Mouse (Mus musculus) forebrain, embryonic 11.5 days (tissue): ENCODE results near the gene Chka. TPM values are rescaled to one million over a fixed set of nuclear protein-coding genes. Genes with fewer than 3 reads are reported as not detected.

Experiments used
- ATAC-seq: fragments of 200-750 bp; cut with Nextera tagmentation; replicated peaks from 2 replicates; pipeline ENCODE4 v1.8.0; 2017; ENCODE audit warnings: moderate TSS enrichment; ENCODE audit not compliant: low FRiP score
- DNase-seq: peaks from one replicate; pipeline ENCODE4 v3.0.0-alpha.2; 2017; ENCODE audit warnings: low spot score
- H3K27ac ChIP-seq: fragments of 300-500 bp; sonication (generic); 2 replicates; pipeline ENCODE4 v1.5.1; 2014; ENCODE audit warnings: low read depth, low read length
- H3K27me3 ChIP-seq: fragments of 300-500 bp; sonication (generic); 2 replicates; pipeline ENCODE4 v1.6.1; 2014; ENCODE audit warnings: mild to moderate bottlenecking, low read length, mixed read lengths; ENCODE audit not compliant: control insufficient read depth, insufficient read depth
- H3K36me3 ChIP-seq: fragments of 300-500 bp; sonication (generic); 2 replicates; pipeline ENCODE4 v1.6.1; 2014; ENCODE audit warnings: mild to moderate bottlenecking, low read length, moderate library complexity, mixed read lengths; ENCODE audit not compliant: control insufficient read depth, insufficient read depth
- H3K4me1 ChIP-seq: fragments of 300-500 bp; sonication (generic); replicated peaks from 2 replicates; pipeline ENCODE4 v1.6.1; 2014; ENCODE audit warnings: low read length, mixed read lengths; ENCODE audit not compliant: control insufficient read depth, insufficient read depth
- H3K4me2 ChIP-seq: fragments of 300-500 bp; sonication (generic); 2 replicates; pipeline ENCODE4 v1.6.1; 2014; ENCODE audit warnings: low read depth, mild to moderate bottlenecking, low read length, moderate library complexity, mixed read lengths; ENCODE audit not compliant: severe bottlenecking
- H3K4me3 ChIP-seq: fragments of 300-500 bp; sonication (generic); 2 replicates; pipeline ENCODE4 v1.5.1; 2014; ENCODE audit warnings: low read depth, low read length
- H3K9ac ChIP-seq: fragments of 300-500 bp; sonication (generic); 2 replicates; pipeline ENCODE4 v1.6.1; 2014; ENCODE audit warnings: low read length
- H3K9me3 ChIP-seq: fragments of 300-500 bp; sonication (generic); 2 replicates; pipeline ENCODE4 v1.6.1; 2016; ENCODE audit warnings: low read length, mixed read lengths; ENCODE audit not compliant: control insufficient read depth
- WGBS: fragments of 180-500 bp; shearing (Covaris S2); extraction: QIAGEN DNeasy Blood & Tissue Kit; methylation state at CpG from one replicate; pipeline ENCODE4 v1.1.7; 2014; 5-methylcytosine and 5-hydroxymethylcytosine counted together
- polyA plus RNA-seq: library from polyadenylated mRNA; unstranded; fragments of >200 nt; fragmentation: Nextera tagmentation; extraction: Ambion mirVana; gene quantifications from 2 replicates; pipeline ENCODE4 v1.2.1, GENCODE M21; 2014

The Chka gene
- polyA plus RNA-seq, 1 experiment from 2014 or later, result 70.0 TPM

GRCm38 (mm10) chr19:3842359-3843148 lies 9.0 kb upstream of the Chka start:
- DNase-seq (no peak), ATAC-seq (no peak)
- no peaks in the 10 kb centered on the region for H3K36me3 ChIP-seq
- no peak overlapping the region for H3K27ac ChIP-seq
- no peaks in the 10 kb centered on the region for H3K27me3 ChIP-seq
- H3K9ac ChIP-seq, result no peak overlapping the region
- no peak overlapping the region for H3K4me3 ChIP-seq
- H3K4me1 ChIP-seq, result no peaks in the 10 kb centered on the region
- no peak overlapping the region for H3K4me2 ChIP-seq
- WGBS, result 52% methylated on average over 12 of the region's 12 CpGs
- H3K9me3 ChIP-seq, result no peaks in the 10 kb centered on the region

DNA sequence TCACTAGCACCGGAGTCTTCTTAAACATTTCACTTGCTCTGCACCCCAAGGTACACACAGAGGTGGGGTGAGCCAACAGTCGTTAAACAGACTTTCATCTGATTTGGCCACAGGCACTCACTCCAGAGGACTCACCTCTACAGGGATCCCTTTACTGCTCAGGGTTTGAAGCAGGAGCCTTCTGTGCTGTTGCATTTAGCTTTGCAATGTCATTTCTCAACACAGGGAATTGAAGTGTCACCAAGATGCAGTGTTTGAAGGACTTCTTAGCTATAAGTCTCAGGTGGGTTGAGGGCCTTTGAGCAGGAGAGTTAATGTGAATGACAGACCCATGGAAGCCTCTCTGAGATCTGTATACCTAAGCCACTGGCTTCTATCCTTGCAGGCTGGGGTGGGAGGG lies 7.9 kb upstream of the Chka start:
- H3K27ac ChIP-seq, result no peak overlapping the region
- H3K9ac ChIP-seq, result no peak overlapping the region
- H3K36me3 ChIP-seq, result no peaks in the 10 kb centered on the region
- no peaks in the 10 kb centered on the region for H3K27me3 ChIP-seq
- no peak overlapping the region for H3K4me2 ChIP-seq
- no peak overlapping the region for H3K4me3 ChIP-seq
- no peaks in the 10 kb centered on the region for H3K4me1 ChIP-seq
- DNase-seq (no peak), ATAC-seq (no peak)
- no peaks in the 10 kb centered on the region for H3K9me3 ChIP-seq
- WGBS, result 84% methylated on average over 2 of the region's 2 CpGs

GRCm38 (mm10) chr19:3844836-3845235 lies 6.7 kb upstream of the Chka start:
- no peaks in the 10 kb centered on the region for H3K36me3 ChIP-seq
- WGBS, result 100% methylated on average over 1 of the region's 1 CpGs
- H3K4me1 ChIP-seq, result no peaks in the 10 kb centered on the region
- ATAC-seq, result no peak
- H3K27ac ChIP-seq, result no peak overlapping the region
- no peaks in the 10 kb centered on the region for H3K9me3 ChIP-seq
- no peak overlapping the region for H3K4me3 ChIP-seq
- no peak overlapping the region for H3K4me2 ChIP-seq
- no peaks in the 10 kb centered on the region for H3K27me3 ChIP-seq
- no peak for DNase-seq
- no peak overlapping the region for H3K9ac ChIP-seq

GRCm38 (mm10) chr19:3845339-3845738 lies 6.2 kb upstream of the Chka start:
- Histone ChIP-seq H3K4me2 (no peak overlapping the region), H3K9ac (no peak overlapping the region), H3K27ac (no peak overlapping the region), H3K9me3 (no peaks in the 10 kb centered on the region), H3K4me3 (no peak overlapping the region), H3K4me1 (no peaks in the 10 kb centered on the region), H3K36me3 (no peaks in the 10 kb centered on the region), H3K27me3 (no peaks in the 10 kb centered on the region)
- 93% methylated on average over 11 of the region's 11 CpGs for whole genome bisulfite sequencing
- DNase-seq (no peak), ATAC-seq (no peak)

DNA sequence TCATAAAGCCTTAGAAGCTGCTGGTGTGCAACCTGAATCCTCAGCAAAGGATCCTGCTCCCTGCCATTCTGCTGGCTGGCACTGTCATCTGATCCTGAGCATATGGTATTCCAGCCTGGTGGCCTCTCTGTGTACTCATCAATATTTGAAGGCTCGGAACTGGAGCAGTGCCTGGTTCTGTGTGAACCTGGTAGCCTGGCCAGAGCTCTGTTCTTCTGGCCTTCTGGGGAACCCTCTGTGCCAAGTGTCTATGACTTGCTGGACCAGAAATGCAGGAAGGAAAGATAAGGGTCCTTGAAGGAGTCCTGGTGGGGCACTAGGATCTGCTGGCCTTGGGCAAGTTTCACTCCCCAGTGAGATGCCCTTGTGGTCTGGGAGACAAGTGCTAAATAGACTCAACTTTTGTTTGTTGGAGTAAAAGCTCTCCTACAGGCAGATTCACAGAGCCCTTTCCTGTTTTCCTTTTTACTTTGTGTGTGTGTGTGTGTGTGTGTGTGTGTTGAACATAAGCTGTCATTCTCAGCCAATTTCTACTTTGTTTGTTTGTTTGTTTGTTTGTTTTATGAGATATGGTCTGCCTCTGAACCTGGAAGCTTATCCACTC lies 5.7 kb upstream of the Chka start:
- DNase-seq, result no peak
- peaks cover 2% of the 10 kb centered on the region for H3K4me1 ChIP-seq
- no peaks in the 10 kb centered on the region for H3K9me3 ChIP-seq
- H3K36me3 ChIP-seq, result no peaks in the 10 kb centered on the region
- 90% methylated on average over 1 of the region's 1 CpGs for WGBS
- no peak overlapping the region for H3K4me3 ChIP-seq
- H3K4me2 ChIP-seq, result no peak overlapping the region
- no peaks in the 10 kb centered on the region for H3K27me3 ChIP-seq
- no peak for ATAC-seq
- H3K27ac ChIP-seq, result no peak overlapping the region
- H3K9ac ChIP-seq, result no peak overlapping the region

- Histone ChIP-seq H3K9me3 (no peaks in the 10 kb centered on the region), H3K4me1 (peaks cover 7% of the 10 kb centered on the region), H3K4me2 (no peak overlapping the region), H3K27ac (no peak overlapping the region), H3K4me3 (no peak overlapping the region), H3K27me3 (no peaks in the 10 kb centered on the region), H3K9ac (no peak overlapping the region), H3K36me3 (no peaks in the 10 kb centered on the region)
- DNase-seq (no peak), ATAC-seq (no peak)
- WGBS, result 82% methylated on average over 10 of the region's 10 CpGs
These were observed 4.6 kb upstream of the Chka start for GRCm38 (mm10) chr19:3846676-3847604.

DNA sequence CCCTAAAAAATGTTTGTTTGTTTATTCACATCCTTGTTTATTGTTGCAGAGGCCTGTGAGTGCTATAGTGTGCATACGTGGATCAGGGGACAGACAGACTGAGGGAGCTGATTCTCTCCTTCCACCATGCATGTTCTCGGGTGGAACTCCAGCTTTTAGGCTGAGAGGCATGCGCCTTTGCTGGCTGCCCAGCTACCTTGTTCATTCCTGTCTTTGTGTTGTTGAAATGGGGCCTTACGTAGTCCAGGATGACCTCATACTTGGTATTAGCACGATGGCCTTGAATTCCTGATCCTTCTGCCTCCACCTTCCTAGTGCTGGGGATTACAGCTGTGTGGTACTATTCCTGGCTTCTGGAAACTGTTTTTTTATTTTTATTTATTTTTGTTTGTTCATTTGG lies 3.9 kb upstream of the Chka start:
- DNase-seq (no peak), ATAC-seq (no peak)
- Histone ChIP-seq H3K27me3 (no peaks in the 10 kb centered on the region), H3K9ac (no peak overlapping the region), H3K4me1 (peaks cover 7% of the 10 kb centered on the region), H3K36me3 (no peaks in the 10 kb centered on the region), H3K4me3 (no peak overlapping the region), H3K9me3 (no peaks in the 10 kb centered on the region), H3K27ac (no peak overlapping the region), H3K4me2 (no peak overlapping the region)
- WGBS, result 80% methylated on average over 5 of the region's 5 CpGs

GRCm38 (mm10) chr19:3848207-3848808 lies 3.3 kb upstream of the Chka start:
- no peak for ATAC-seq
- no peak for DNase-seq
- Histone ChIP-seq H3K4me2 (no peak overlapping the region), H3K36me3 (no peaks in the 10 kb centered on the region), H3K9me3 (no peaks in the 10 kb centered on the region), H3K4me3 (no peak overlapping the region), H3K4me1 (peaks cover 7% of the 10 kb centered on the region), H3K9ac (no peak overlapping the region), H3K27ac (no peak overlapping the region), H3K27me3 (no peaks in the 10 kb centered on the region)
- WGBS, result 83% methylated on average over 7 of the region's 7 CpGs
